Mouse (Mus musculus) gastrocnemius, adult 2 months (tissue): ENCODE results near the gene Lrrc3c. TPM values are rescaled to one million over a fixed set of nuclear protein-coding genes. Genes with fewer than 3 reads are reported as not detected.
"Not testable (repeated sequence)": the region's sequence is repeated elsewhere in the genome, so short reads cannot be mapped to it uniquely, and the experiment has no call there.

Source experiments
- DNase-seq: peaks from one replicate; pipeline ENCODE4 v3.0.0; 2022
- H3K27ac ChIP-seq: fragments of 200-600 bp; 2 replicates; pipeline ENCODE4 v1.8.1; 2022; ENCODE audit warnings: mild to moderate bottlenecking
- H3K4me3 ChIP-seq: fragments of 200-600 bp; 2 replicates; pipeline ENCODE4 v1.8.1; 2022; ENCODE audit warnings: mild to moderate bottlenecking, moderate library complexity
- CTCF ChIP-seq: fragments of 200-600 bp; IDR thresholded peaks from 2 replicates; pipeline ENCODE4 v1.8.1; 2022; ENCODE audit warnings: antibody characterized with exemption, mild to moderate bottlenecking, moderate library complexity
- intact Hi-C: fragments of 180-260 bp; cut with DNase I; formaldehyde crosslinking; loops from one replicate; pipeline ENCODE4 v1.15.1; 2025
- total RNA-seq, 2 experiments: library from RNA; stranded (reverse); gene quantifications; 2 replicates each; pipeline ENCODE4 v1.2.3; 2021

Lrrc3c gene
- total RNA-seq, 2 experiments from 2014 or later: not detected

DNA sequence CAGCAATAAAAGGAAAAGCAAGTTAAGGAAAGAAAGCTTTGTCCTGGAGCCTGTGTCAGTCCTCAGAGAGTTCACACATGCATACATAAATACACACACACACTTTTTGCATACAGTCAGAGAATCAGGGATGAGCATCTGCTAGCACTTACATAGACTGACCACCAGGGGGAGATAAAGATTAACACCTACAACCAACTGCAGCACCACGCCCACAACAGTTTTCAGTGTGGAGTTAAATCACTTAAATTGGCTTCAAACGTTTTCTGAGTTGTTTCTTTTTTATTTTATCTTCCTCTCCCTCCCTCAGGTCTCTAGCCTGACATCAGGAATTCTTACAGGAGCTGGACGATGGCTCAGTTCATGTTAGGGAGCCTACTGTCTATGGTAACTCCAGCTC, 8.7 kb downstream of the Lrrc3c start:
- no peak overlapping the region for H3K4me3 ChIP-seq
- no peak for DNase-seq
- intact Hi-C loops: loop anchor here (1.0 kb wide), 1 partner anchor 31 kb away; no protein-coding TSS in a partner anchor
- peak; percentile 87 for TF ChIP-seq CTCF
- H3K27ac ChIP-seq: no peak overlapping the region

DNA sequence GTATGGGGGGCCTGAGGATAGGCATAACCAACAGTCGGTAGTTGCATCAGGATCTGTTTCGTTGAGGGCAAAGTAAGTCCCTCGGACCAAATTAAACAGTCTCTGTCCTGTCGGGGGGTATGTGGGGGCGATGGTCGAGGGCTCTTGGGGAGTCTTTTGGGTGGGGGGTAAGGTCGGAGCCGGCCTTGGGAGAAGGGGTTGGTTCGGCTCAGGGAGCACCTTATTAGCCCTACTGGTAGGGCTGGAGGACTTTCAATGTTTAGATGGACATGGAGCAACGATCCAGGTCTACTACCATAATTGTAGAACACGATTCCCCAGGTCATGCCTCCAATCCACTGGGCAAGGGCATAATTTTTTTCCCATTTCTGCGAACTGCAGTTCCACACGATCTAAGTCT, 22.7 kb downstream of the Lrrc3c start:
- no peak for DNase-seq
- intact Hi-C loops: no loop called here
- TF ChIP-seq CTCF: no peak

DNA sequence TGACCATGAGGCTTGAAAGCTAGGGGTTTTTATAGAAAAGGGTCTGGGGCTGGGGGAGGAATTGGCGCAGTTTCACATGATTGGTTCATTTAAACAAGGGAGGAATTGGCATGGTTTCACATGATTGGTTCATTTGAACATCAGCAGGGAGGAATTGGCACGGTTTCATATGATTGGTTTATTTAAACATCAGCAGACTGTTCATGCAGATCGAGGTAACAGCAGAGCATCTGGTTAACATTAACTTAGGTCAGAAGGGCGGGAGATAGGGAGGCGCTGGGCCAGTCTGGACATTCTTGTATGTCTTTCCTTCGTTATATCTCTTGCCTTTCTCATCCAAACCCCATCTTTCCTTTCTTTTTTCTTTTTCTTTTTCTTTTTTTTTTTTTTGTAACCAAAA, 25.9 kb downstream of the Lrrc3c start:
- intact Hi-C loops, DNase-seq, H3K4me3 ChIP-seq, H3K27ac ChIP-seq: not testable (repeated sequence)

More for the DNA sequence above, 22.7 kb downstream of the Lrrc3c start:
- Histone ChIP-seq H3K27ac (no peak overlapping the region), H3K4me3 (no peak overlapping the region)

- intact Hi-C loops, H3K4me3 ChIP-seq, DNase-seq, H3K27ac ChIP-seq: not testable (repeated sequence)
Observed at GRCm38 (mm10) chr11:98624381-98624780, 26.3 kb downstream of the Lrrc3c start.

GRCm38 (mm10) chr11:98625611-98626410, 27.7 kb downstream of the Lrrc3c start, which contains the start of the genes Gm12355 and Gsdma3:
Gene Gm12355 (minus strand): TSS chr11:98625661.
Gene Gsdma3 (plus strand): TSS chr11:98626360.
- Histone ChIP-seq H3K4me3 (no peak within 1 kb of the TSS), H3K27ac (no peak within 1 kb of the TSS)
- no peak for DNase-seq
- intact Hi-C loops: no loop called here
- TF ChIP-seq CTCF: no peak

- intact Hi-C loops: no loop called here
- no peak for DNase-seq
- TF ChIP-seq CTCF: no peak
- H3K4me3 ChIP-seq: no peak overlapping the region
- no peak overlapping the region for H3K27ac ChIP-seq
Observed at GRCm38 (mm10) chr11:98628706-98629105, 30.6 kb downstream of the Lrrc3c start.

DNA sequence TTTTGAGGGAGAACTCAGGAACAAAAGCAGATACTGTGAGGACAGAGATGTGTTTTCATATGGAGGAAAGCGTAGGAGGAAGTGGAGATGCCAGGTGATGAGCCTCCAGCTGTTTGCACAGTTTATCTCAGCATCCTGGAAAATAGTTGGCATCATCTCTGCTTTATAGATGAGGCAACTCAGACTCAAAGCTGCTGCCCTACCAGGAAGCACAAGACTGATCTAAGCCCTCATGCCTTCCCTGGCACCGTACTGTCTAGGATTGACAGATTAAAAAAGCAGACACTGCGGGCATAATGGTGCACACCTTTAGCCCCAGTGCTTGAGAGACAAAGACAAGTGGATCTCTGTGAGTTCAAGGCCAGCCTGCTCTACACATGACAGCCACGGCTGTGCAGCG, 32.6 kb downstream of the Lrrc3c start:
- no peak overlapping the region for H3K27ac ChIP-seq
- H3K4me3 ChIP-seq: no peak overlapping the region
- TF ChIP-seq CTCF: no peak
- no peak for DNase-seq
- intact Hi-C loops: no loop called here

- intact Hi-C loops: not testable (repeated sequence)
Observed at GRCm38 (mm10) chr11:98635312-98635970, 37.4 kb downstream of the Lrrc3c start.

GRCm38 (mm10) chr11:98637501-98637900, 39.4 kb downstream of the Lrrc3c start:
- Histone ChIP-seq H3K27ac (no peak overlapping the region), H3K4me3 (no peak overlapping the region)
- intact Hi-C loops: loop anchor here (1.0 kb wide), 1 partner anchor 31 kb away; no protein-coding TSS in a partner anchor
- TF ChIP-seq CTCF: no peak
- DNase-seq: no peak

More at GRCm38 (mm10) chr11:98635312-98635970, 37.4 kb downstream of the Lrrc3c start:
- DNase-seq: peak; percentile 24
- not testable (repeated sequence) for H3K4me3 ChIP-seq, H3K27ac ChIP-seq
- TF ChIP-seq CTCF: peak; percentile 34; the same call in 1 of the 2 replicates

DNA sequence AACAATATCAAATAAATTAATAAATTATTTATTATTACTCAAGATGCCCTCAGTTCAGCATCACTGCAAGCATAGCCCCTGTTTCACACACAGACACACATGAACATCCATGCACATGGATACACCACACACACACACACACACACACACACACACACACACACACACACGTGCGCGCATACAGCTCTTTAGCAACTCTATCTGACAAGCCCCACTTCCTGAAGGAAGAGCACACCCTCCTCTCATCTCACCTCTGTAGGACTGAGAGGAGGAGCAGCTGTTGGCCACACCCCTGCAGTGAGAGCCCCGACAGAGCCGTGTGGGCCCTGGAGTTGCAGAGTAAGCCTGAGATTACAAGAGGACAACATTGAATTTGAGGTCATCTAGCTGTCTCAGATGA, 42.0 kb downstream of the Lrrc3c start:
- intact Hi-C loops: no loop called here

DNA sequence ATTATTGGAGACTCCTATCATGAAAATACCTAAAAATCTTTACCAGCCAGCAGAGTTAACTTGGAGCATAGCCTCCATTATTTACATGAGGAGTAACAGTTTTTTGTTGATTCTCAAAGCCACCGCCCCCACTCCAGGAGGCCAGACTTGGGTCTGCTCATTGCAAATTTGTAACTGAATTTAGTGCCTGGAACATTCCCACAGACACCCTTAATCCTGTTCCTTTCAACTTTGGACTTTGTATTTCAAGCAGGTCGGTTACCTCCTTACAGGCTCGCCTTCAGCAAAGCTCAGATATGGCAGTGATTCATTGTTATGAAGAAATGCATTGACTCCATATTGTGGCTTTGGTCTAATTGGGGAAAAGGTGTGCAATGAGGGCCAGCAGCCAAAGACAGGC, 46.7 kb downstream of the Lrrc3c start:
- Histone ChIP-seq H3K4me3 (no peak overlapping the region), H3K27ac (no peak overlapping the region)
- no peak for TF ChIP-seq CTCF
- no peak for DNase-seq
- intact Hi-C loops: no loop called here

More for the DNA sequence above, 42.0 kb downstream of the Lrrc3c start:
- no peak overlapping the region for H3K4me3 ChIP-seq
- H3K27ac ChIP-seq: no peak overlapping the region
- DNase-seq: no peak
- TF ChIP-seq CTCF: no peak

GRCm38 (mm10) chr11:98645946-98646345, 47.9 kb downstream of the Lrrc3c start:
- no peak for DNase-seq
- Histone ChIP-seq H3K27ac (no peak overlapping the region), H3K4me3 (no peak overlapping the region)
- intact Hi-C loops: no loop called here
- no peak for TF ChIP-seq CTCF

GRCm38 (mm10) chr11:98646459-98646858, 48.4 kb downstream of the Lrrc3c start, which contains the start of gene Gsdma2:
Gene Gsdma2 (plus strand): TSS chr11:98646759.
- no peak for TF ChIP-seq CTCF
- Histone ChIP-seq H3K27ac (no peak within 1 kb of the TSS), H3K4me3 (no peak within 1 kb of the TSS)
- DNase-seq: no peak
- intact Hi-C loops: no loop called here

Other genes starting within 250 kb of the Lrrc3c start
- not detected for gene Ppp1r1b, start 249.9 kb upstream of the Lrrc3c start, total RNA-seq
- 10 to 100 TPM; 11.8 to 12.1 TPM for gene Stard3, start 239.9 kb upstream of the Lrrc3c start, total RNA-seq
- gene Tcap, start 214.5 kb upstream of the Lrrc3c start, total RNA-seq: 1,000 to 10,000 TPM; 3,050 to 3,067 TPM
- 1 to 10 TPM; 1.8 to 5.9 TPM for gene Pnmt, start 211.8 kb upstream of the Lrrc3c start, total RNA-seq
- 1 to 10 TPM; 2.2 to 3.0 TPM for gene Pgap3, start 197.8 kb upstream of the Lrrc3c start, total RNA-seq
- 1 to 10 TPM; 1.6 to 1.9 TPM for gene Erbb2, start 185.8 kb upstream of the Lrrc3c start, total RNA-seq
- 10 to 100 TPM; 30.3 to 37.4 TPM for gene Mien1, start 159.3 kb upstream of the Lrrc3c start, total RNA-seq
- gene Grb7, start 151.9 kb upstream of the Lrrc3c start, total RNA-seq: not detected
- under 1 TPM in 1 of 2 experiments, not detected in 1; 0.22 TPM for gene Ikzf3, start 52.3 kb upstream of the Lrrc3c start, total RNA-seq
- not detected for gene Zpbp2, start 47.2 kb upstream of the Lrrc3c start, total RNA-seq
- 10 to 100 TPM; 24.5 to 25.7 TPM for gene Ormdl3, start 10.9 kb upstream of the Lrrc3c start, total RNA-seq
- 1 to 10 TPM; 4.6 to 5.6 TPM for gene Gm12355, start 27.4 kb downstream of the Lrrc3c start, total RNA-seq
- 10 to 100 TPM; 17.7 to 28.8 TPM for gene Gsdma3, start 28.1 kb downstream of the Lrrc3c start, total RNA-seq
- gene Gsdma2, start 48.5 kb downstream of the Lrrc3c start, total RNA-seq: 1 to 10 TPM; 1.1 to 1.7 TPM
- gene Gsdma, start 66.1 kb downstream of the Lrrc3c start, total RNA-seq: under 1 TPM; 0.33 to 0.69 TPM
- 100 to 1,000 TPM; 101 to 106 TPM for gene Psmd3, start 84.3 kb downstream of the Lrrc3c start, total RNA-seq
- not detected for gene Csf3, start 103.0 kb downstream of the Lrrc3c start, total RNA-seq
- gene Med24, start 131.1 kb downstream of the Lrrc3c start, total RNA-seq: 10 to 100 TPM; 52.0 to 58.4 TPM
- 10 to 100 TPM; 78.8 to 96.8 TPM for gene Thra, start 142.3 kb downstream of the Lrrc3c start, total RNA-seq
- gene Nr1d1, start 177.0 kb downstream of the Lrrc3c start, total RNA-seq: 100 to 1,000 TPM in 1 of 2 experiments, 10 to 100 TPM in 1; 56.3 to 152 TPM
- gene Msl1, start 197.2 kb downstream of the Lrrc3c start, total RNA-seq: 10 to 100 TPM; 51.8 to 69.4 TPM
- gene Casc3, start 206.6 kb downstream of the Lrrc3c start, total RNA-seq: 10 to 100 TPM; 17.4 to 21.9 TPM
- gene Rapgefl1, start 238.5 kb downstream of the Lrrc3c start, total RNA-seq: under 1 TPM; 0.22 to 0.26 TPM